Mouse (Mus musculus): ENCODE measurements around the gene Sparcl1. TPM values are rescaled to one million over a fixed set of nuclear protein-coding genes. Genes with fewer than 3 reads are reported as not detected.

Gene Sparcl1
- polyA plus RNA-seq, 1 experiment = 17.3 TPM

GRCm38 (mm10) chr5:104101678-104102531 lies 11.6 kb downstream of the Sparcl1 start:
- 75% methylated on average over 10 of the region's 10 CpGs for WGBS
- no peak for TF ChIP-seq CTCF (IDR thresholded peaks at IDR 0.05; ENCODE audit: extremely low read depth, insufficient read depth, insufficient read length, insufficient replicate concordance)
- TF ChIP-seq POLR2A (IDR thresholded peaks at IDR 0.05; ENCODE audit: low read depth, low read length) = no peak
- no peak overlapping the region for H3K27ac ChIP-seq (ENCODE audit: insufficient read depth, low read length)
- no peaks in the 10 kb centered on the region for H3K27me3 ChIP-seq (ENCODE audit: control insufficient read depth, insufficient read depth, low read length)
- H3K36me3 ChIP-seq (ENCODE audit: control insufficient read depth, insufficient read depth, low read length) = no peaks in the 10 kb centered on the region
- no peak overlapping the region for H3K4me3 ChIP-seq (ENCODE audit: extremely low read depth, insufficient read depth, insufficient read length)
- no peaks in the 10 kb centered on the region for H3K4me1 ChIP-seq (ENCODE audit: control insufficient read depth, insufficient read depth, insufficient read length)
- DNase-seq (ENCODE audit: low read depth in 1 of 2, low spot score in 2 of 2) = no peak

- Histone ChIP-seq H3K4me1 (ENCODE audit: control insufficient read depth, insufficient read depth, insufficient read length) (no peaks in the 10 kb centered on the region), H3K36me3 (ENCODE audit: control insufficient read depth, insufficient read depth, low read length) (no peaks in the 10 kb centered on the region), H3K27me3 (ENCODE audit: control insufficient read depth, insufficient read depth, low read length) (no peaks in the 10 kb centered on the region), H3K27ac (ENCODE audit: insufficient read depth, low read length) (no peak overlapping the region), H3K4me3 (ENCODE audit: extremely low read depth, insufficient read depth, insufficient read length) (no peak overlapping the region)
- no peak for DNase-seq (ENCODE audit: low read depth in 1 of 2, low spot score in 2 of 2)
- WGBS = 42% methylated on average over 16 of the region's 16 CpGs
- TF ChIP-seq CTCF (IDR thresholded peaks at IDR 0.05; ENCODE audit: extremely low read depth, insufficient read depth, insufficient read length, insufficient replicate concordance) (no peak), POLR2A (IDR thresholded peaks at IDR 0.05; ENCODE audit: low read depth, low read length) (no peak)
Observed at GRCm38 (mm10) chr5:104096078-104096938, 17.2 kb downstream of the Sparcl1 start.

GRCm38 (mm10) chr5:104095416-104096077 lies 18.0 kb downstream of the Sparcl1 start:
- TF ChIP-seq CTCF (IDR thresholded peaks at IDR 0.05; ENCODE audit: extremely low read depth, insufficient read depth, insufficient read length, insufficient replicate concordance) (no peak), POLR2A (IDR thresholded peaks at IDR 0.05; ENCODE audit: low read depth, low read length) (no peak)
- Histone ChIP-seq H3K27me3 (ENCODE audit: control insufficient read depth, insufficient read depth, low read length) (no peaks in the 10 kb centered on the region), H3K36me3 (ENCODE audit: control insufficient read depth, insufficient read depth, low read length) (no peaks in the 10 kb centered on the region), H3K4me1 (ENCODE audit: control insufficient read depth, insufficient read depth, insufficient read length) (no peaks in the 10 kb centered on the region), H3K27ac (ENCODE audit: insufficient read depth, low read length) (no peak overlapping the region; the same call in 1 of the 2 replicates), H3K4me3 (ENCODE audit: extremely low read depth, insufficient read depth, insufficient read length) (no peak overlapping the region)
- DNase-seq (ENCODE audit: low read depth in 1 of 2, low spot score in 2 of 2) = no peak
- 65% methylated on average over 11 of the region's 11 CpGs for WGBS

GRCm38 (mm10) chr5:104089751-104090150 lies 23.8 kb downstream of the Sparcl1 start:
- TF ChIP-seq CTCF (IDR thresholded peaks at IDR 0.05; ENCODE audit: extremely low read depth, insufficient read depth, insufficient read length, insufficient replicate concordance) (no peak), POLR2A (IDR thresholded peaks at IDR 0.05; ENCODE audit: low read depth, low read length) (no peak)
- H3K27ac ChIP-seq (ENCODE audit: insufficient read depth, low read length) = no peak overlapping the region
- no peaks in the 10 kb centered on the region for H3K27me3 ChIP-seq (ENCODE audit: control insufficient read depth, insufficient read depth, low read length)
- no peak overlapping the region for H3K4me3 ChIP-seq (ENCODE audit: extremely low read depth, insufficient read depth, insufficient read length)
- no peaks in the 10 kb centered on the region for H3K36me3 ChIP-seq (ENCODE audit: control insufficient read depth, insufficient read depth, low read length)
- 80% methylated on average over 2 of the region's 2 CpGs for WGBS
- no peak for DNase-seq (ENCODE audit: low read depth in 1 of 2, low spot score in 2 of 2)
- no peaks in the 10 kb centered on the region for H3K4me1 ChIP-seq (ENCODE audit: control insufficient read depth, insufficient read depth, insufficient read length)

GRCm38 (mm10) chr5:104085366-104085765 lies 28.2 kb downstream of the Sparcl1 start:
- TF ChIP-seq CTCF (IDR thresholded peaks at IDR 0.05; ENCODE audit: extremely low read depth, insufficient read depth, insufficient read length, insufficient replicate concordance) = no peak
- TF ChIP-seq POLR2A (IDR thresholded peaks at IDR 0.05; ENCODE audit: low read depth, low read length) = no peak
- no peak for DNase-seq (ENCODE audit: low read depth in 1 of 2, low spot score in 2 of 2)
- no peaks in the 10 kb centered on the region for H3K4me1 ChIP-seq (ENCODE audit: control insufficient read depth, insufficient read depth, insufficient read length)
- no peaks in the 10 kb centered on the region for H3K27me3 ChIP-seq (ENCODE audit: control insufficient read depth, insufficient read depth, low read length)
- no peak overlapping the region for H3K27ac ChIP-seq (ENCODE audit: insufficient read depth, low read length)
- H3K4me3 ChIP-seq (ENCODE audit: extremely low read depth, insufficient read depth, insufficient read length) = no peak overlapping the region
- WGBS = 89% methylated on average over 9 of the region's 9 CpGs
- H3K36me3 ChIP-seq (ENCODE audit: control insufficient read depth, insufficient read depth, low read length) = no peaks in the 10 kb centered on the region

GRCm38 (mm10) chr5:104080736-104081135 lies 32.8 kb downstream of the Sparcl1 start:
- H3K4me3 ChIP-seq (ENCODE audit: extremely low read depth, insufficient read depth, insufficient read length) = no peak overlapping the region
- no peak overlapping the region for H3K27ac ChIP-seq (ENCODE audit: insufficient read depth, low read length)
- no peaks in the 10 kb centered on the region for H3K4me1 ChIP-seq (ENCODE audit: control insufficient read depth, insufficient read depth, insufficient read length)
- no peak for DNase-seq (ENCODE audit: low read depth in 1 of 2, low spot score in 2 of 2)
- no peaks in the 10 kb centered on the region for H3K27me3 ChIP-seq (ENCODE audit: control insufficient read depth, insufficient read depth, low read length)
- 71% methylated on average over 6 of the region's 6 CpGs for WGBS
- TF ChIP-seq POLR2A (IDR thresholded peaks at IDR 0.05; ENCODE audit: low read depth, low read length) = no peak
- no peak for TF ChIP-seq CTCF (IDR thresholded peaks at IDR 0.05; ENCODE audit: extremely low read depth, insufficient read depth, insufficient read length, insufficient replicate concordance)
- H3K36me3 ChIP-seq (ENCODE audit: control insufficient read depth, insufficient read depth, low read length) = no peaks in the 10 kb centered on the region
